13 mouse cellular contexts compared by ENCODE assay signal in the genomic region with DNA sequence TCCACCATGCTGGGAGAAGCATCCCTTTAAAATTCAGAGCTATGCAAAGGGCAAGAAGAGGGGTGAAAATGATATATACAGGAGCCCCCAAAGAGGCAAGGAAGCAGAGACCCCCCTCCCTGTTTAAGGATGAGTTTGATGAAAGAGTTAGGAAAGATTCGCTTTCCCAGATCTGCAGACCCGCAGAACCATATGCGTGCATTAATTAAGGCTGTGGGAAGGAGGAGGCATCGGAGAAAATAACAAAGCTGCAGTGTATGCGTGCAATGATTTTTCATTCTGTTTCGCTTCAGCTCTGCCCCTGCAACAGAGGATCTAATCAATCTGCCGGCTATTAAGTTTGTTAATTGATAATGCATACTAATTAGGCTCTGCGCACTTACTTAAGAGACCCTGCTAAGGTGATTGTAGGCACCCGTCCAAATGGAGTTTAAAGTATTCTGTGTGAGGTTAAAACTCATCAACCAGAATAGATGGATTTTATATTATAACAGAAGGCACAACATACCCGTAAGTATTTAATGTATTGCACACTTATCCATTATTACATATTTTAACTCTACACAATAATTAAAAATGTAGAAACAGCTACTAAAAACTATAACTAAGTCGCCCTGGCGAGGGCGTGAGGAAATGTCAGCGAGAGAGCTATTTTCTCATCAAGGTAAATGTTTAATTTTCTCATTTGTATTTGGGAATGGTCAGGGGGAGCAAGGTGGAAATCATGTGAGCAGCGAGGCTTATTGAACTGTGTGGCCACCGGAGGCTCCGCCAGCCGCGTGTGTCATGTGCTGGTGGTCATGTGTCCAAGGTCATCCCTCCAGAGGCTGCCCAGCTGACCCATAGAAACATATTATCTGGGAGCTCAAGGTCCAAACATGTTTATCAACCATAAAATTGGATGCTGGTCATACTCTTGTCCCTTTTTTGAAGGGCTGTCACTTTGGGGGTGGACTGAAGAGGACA.
DNase-seq lines count a peak whose midpoint lies in the region; ATAC-seq and TF ChIP-seq lines count a peak whose summit lies in the region.
"Had no signal": no experiment of that assay in that cellular context is flagged by ENCODE, and none has a peak within 500 bp of the region (broad histone marks: within the 10 kb centered on the region; RNA-seq: fewer than 3 reads in every experiment).

No protein-coding gene starts in this region.

- no peak overlapping the region for H3K27ac ChIP-seq in liver, postnatal 0 days (ENCODE audit: low read depth)
- H3K27ac ChIP-seq in liver, embryonic 12.5 days: no peak overlapping the region

- no peak overlapping the region for H3K4me3 ChIP-seq in liver, postnatal 0 days (ENCODE audit: low read depth, low read length)
- no peak overlapping the region for H3K4me3 ChIP-seq in liver, embryonic 12.5 days
- H3K4me3 ChIP-seq: myocyte had no signal

- H3K4me2 ChIP-seq in liver, postnatal 0 days (ENCODE audit: low read depth, low read length): no peak overlapping the region
- H3K4me2 ChIP-seq in liver, embryonic 12.5 days: no peak overlapping the region

- no peak for TF ChIP-seq CTCF in liver, postnatal 0 days (IDR thresholded peaks at IDR 0.05; ENCODE audit: low read depth)

- no peaks in the 10 kb centered on the region for H3K4me1 ChIP-seq in liver, postnatal 0 days (ENCODE audit: insufficient read depth)
- no peaks in the 10 kb centered on the region for H3K4me1 ChIP-seq in liver, embryonic 12.5 days

- no peaks in the 10 kb centered on the region for H3K9me3 ChIP-seq in liver, postnatal 0 days (ENCODE audit: low read length)
- H3K9me3 ChIP-seq in liver, embryonic 12.5 days (replicated peaks): no peaks in the 10 kb centered on the region
- H3K9me3 ChIP-seq: G1E had no signal

- no peaks in the 10 kb centered on the region for H3K36me3 ChIP-seq in liver, postnatal 0 days (replicated peaks; ENCODE audit: insufficient read depth, low read length)
- H3K36me3 ChIP-seq in liver, embryonic 12.5 days: no peaks in the 10 kb centered on the region
- H3K36me3 ChIP-seq: G1E had no signal

- 63% methylated on average over 19 of the region's 19 CpGs for WGBS in liver, postnatal 0 days (ENCODE audit: insufficient replicate concordance)
- 59% methylated on average over 19 of the region's 19 CpGs for WGBS in liver, embryonic 12.5 days (ENCODE audit: insufficient replicate concordance)

- H3K9ac ChIP-seq in liver, postnatal 0 days (replicated peaks): no peak overlapping the region
- no peak overlapping the region for H3K9ac ChIP-seq in liver, embryonic 12.5 days

- no peak for TF ChIP-seq EP300 in liver, postnatal 0 days (IDR thresholded peaks at IDR 0.05; ENCODE audit: low read depth)

- DNase-seq in adrenal gland, postnatal 10 days: peak; percentile 8
- DNase-seq in adrenal gland, postnatal 25 days: no peak
- no peak for DNase-seq in liver, postnatal 0 days
- DNase-seq in kidney, postnatal 36 days: peak; percentile 54 to 58
- no peak for DNase-seq in adipocyte (ENCODE audit: low spot score)
- no peak for DNase-seq in cerebellum, postnatal 4 days (ENCODE audit: low spot score in 2 of 2)
- no peak for DNase-seq in thymus, postnatal 4 days
- DNase-seq: cerebellum, adult 9-10 months; gastrocnemius, postnatal 10 days; lung, postnatal 10 days had no signal

- peak; percentile 56; the same call in 1 of the 2 replicates for ATAC-seq in liver, postnatal 0 days
- ATAC-seq in liver, embryonic 12.5 days: no peak

- H3K27me3 ChIP-seq in liver, postnatal 0 days (ENCODE audit: insufficient read depth, low read length): peaks cover 5% of the 10 kb centered on the region; the same call in 1 of the 2 replicates
- peaks cover 11% of the 10 kb centered on the region; the same call in 1 of the 2 replicates for H3K27me3 ChIP-seq in liver, embryonic 12.5 days (replicated peaks)

Comparison
In these comparisons a context has a peak if more than half of its experiments do, and no peak if none do; other contexts are left out.
1. DNase-seq: peak in adrenal gland, postnatal 10 days (single experiment) and kidney, postnatal 36 days (2 of 2); none in adrenal gland, postnatal 25 days (single experiment), liver, postnatal 0 days (single experiment), adipocyte (single experiment), cerebellum, postnatal 4 days (0 of 2) and thymus, postnatal 4 days (single experiment).